Mouse (Mus musculus): Measurements from ENCODE around the gene AC134908.4. TPM values are rescaled to one million over a fixed set of nuclear protein-coding genes. Genes with fewer than 3 reads are reported as not detected.

AC134908.4 gene
- polyA plus RNA-seq, 1 experiment from 2014 or later: 0.55 TPM

DNA sequence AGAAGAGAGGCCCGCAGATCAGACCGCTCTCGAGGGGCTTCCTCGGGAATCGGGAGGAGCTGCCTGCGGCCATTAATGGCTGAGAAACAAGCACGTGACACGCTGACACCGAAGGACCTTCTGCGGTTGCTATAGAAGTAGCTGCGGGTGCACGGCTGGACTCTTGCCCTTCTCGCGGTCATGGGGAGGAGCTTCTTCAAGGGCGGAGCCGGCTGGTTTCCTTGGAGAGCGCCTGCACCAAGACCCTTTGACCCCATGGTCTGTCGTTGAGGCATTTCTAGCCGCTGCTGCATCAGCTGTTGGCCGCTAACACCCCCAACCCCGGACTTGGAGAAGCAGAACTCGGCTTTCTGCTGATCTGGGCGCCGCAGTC is 37.8 kb upstream of the AC134908.4 start, which contains the start of gene Stub1:
Gene Stub1 (minus strand): TSS at position 114 of the 373 bp plus-strand sequence.
- Histone ChIP-seq H3K4me2 (ENCODE audit: low read depth, low read length) (peak within 1 kb of the TSS; percentile 90), H3K36me3 (ENCODE audit: control insufficient read depth, insufficient read depth, low read length) (peaks cover 16% of the 10 kb centered on the region), H3K4me1 (ENCODE audit: control insufficient read depth, insufficient read depth, low read length) (peaks cover 71% of the 10 kb centered on the region), H3K9me3 (ENCODE audit: control insufficient read depth, low read length) (no peaks in the 10 kb centered on the region), H3K27ac (ENCODE audit: low read depth, low read length) (peak within 1 kb of the TSS; percentile 93), H3K4me3 (ENCODE audit: low read depth, low read length) (peak within 1 kb of the TSS; percentile 82), H3K9ac (replicated peaks; ENCODE audit: low read depth, low read length) (peak within 1 kb of the TSS; percentile 76), H3K27me3 (ENCODE audit: control insufficient read depth, insufficient read depth, low read length) (no peaks in the 10 kb centered on the region)
- WGBS: under 1% methylated on average over 24 of the region's 24 CpGs
- ATAC-seq (ENCODE audit: low read depth): peak; percentile 57

DNA sequence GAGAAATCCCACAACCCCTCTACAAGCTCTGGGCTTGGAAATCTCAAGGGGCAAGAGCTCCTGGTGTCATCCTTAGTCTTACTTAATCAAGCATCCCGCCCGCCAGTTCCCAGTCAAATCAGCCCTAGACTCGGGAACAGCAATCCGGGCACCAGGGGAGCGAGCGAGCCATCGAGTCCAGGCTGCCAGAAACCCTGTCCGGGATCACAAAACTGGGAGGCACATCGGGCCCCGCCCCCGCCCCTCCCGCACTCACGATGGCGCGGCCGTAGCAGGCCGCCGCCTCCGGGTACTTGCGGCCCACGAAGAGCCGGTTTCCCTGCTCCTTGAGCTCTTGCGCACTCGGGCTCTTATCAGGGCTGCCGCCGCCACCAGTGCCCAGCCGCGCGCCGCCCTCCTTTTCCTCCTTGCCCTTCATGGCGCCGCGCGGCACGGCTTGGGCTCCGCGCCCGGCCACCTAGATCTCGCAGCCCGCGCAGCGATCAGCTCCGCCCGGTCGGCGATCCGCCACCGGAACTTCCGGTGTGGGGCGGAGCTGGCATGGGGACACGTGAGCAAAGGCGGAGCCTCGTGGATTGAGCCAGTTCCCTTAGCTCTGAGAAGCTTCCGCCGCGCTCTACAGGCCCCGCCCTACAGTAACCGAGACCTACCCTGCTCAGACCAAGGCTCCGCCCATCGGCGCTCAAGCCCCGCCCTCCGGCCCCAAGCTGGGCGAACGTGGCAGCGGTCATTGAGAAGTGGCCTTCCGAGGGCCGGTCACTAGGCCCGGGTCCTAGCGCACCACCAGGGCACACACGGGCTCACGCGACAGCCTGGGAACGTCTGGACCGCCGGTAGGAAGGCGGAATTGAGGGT is 37.2 kb upstream of the AC134908.4 start:
- WGBS: under 1% methylated on average over 67 of the region's 77 CpGs
- ATAC-seq (ENCODE audit: low read depth): peak; percentile 90
- H3K4me1 ChIP-seq (ENCODE audit: control insufficient read depth, insufficient read depth, low read length): peaks cover 77% of the 10 kb centered on the region
- H3K4me2 ChIP-seq (ENCODE audit: low read depth, low read length): peak overlapping the region; percentile 90
- H3K4me3 ChIP-seq (ENCODE audit: low read depth, low read length): peak overlapping the region; percentile 82
- peak overlapping the region; percentile 76 for H3K9ac ChIP-seq (replicated peaks; ENCODE audit: low read depth, low read length)
- H3K27me3 ChIP-seq (ENCODE audit: control insufficient read depth, insufficient read depth, low read length): no peaks in the 10 kb centered on the region
- peak overlapping the region; percentile 93 for H3K27ac ChIP-seq (ENCODE audit: low read depth, low read length)
- peaks cover 17% of the 10 kb centered on the region for H3K36me3 ChIP-seq (ENCODE audit: control insufficient read depth, insufficient read depth, low read length)
- no peaks in the 10 kb centered on the region for H3K9me3 ChIP-seq (ENCODE audit: control insufficient read depth, low read length)

DNA sequence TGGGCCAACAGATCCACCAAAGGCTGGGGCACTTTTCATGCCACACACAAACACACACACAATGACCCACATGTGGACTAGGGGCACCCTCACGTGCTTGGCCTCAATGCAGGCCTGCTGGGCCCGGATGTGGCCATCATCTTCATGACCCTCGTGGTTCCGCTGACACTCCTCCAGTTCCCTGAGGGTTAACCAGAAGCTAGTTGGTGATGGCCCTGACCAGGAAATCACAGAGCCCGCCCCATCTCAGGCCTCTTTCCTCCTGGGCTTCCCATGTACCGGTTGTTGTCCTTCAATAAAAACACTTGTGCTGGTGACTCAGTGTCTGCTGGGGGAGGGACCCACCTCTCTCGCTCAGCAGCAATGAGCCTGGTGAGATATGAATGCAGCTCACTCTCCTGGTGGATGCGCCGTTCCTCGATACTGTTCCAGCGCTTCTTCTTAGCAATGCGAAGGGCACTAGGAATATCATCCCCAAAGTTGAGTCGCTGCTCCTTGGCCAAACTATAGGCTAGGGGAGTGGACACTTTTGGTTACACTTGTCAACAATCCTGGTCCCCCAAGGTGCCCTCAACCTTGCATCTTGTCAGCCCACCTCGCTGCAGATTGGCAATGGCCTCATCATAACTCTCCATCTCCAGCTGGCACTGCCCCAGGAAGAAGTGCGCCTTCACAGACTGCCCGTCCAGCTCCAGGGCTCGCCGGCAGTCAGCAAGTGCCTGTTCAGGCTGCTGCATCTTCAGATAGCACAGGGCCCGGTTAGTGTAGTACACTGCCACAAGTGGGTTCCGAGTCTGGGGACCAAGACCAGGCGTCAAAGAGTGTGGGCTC is 36.2 kb upstream of the AC134908.4 start:
- no peaks in the 10 kb centered on the region for H3K27me3 ChIP-seq (ENCODE audit: control insufficient read depth, insufficient read depth, low read length)
- no peaks in the 10 kb centered on the region for H3K9me3 ChIP-seq (ENCODE audit: control insufficient read depth, low read length)
- peaks cover 20% of the 10 kb centered on the region for H3K36me3 ChIP-seq (ENCODE audit: control insufficient read depth, insufficient read depth, low read length)
- H3K4me1 ChIP-seq (ENCODE audit: control insufficient read depth, insufficient read depth, low read length): peaks cover 71% of the 10 kb centered on the region
- peak overlapping the region; percentile 82 for H3K4me3 ChIP-seq (ENCODE audit: low read depth, low read length)
- H3K4me2 ChIP-seq (ENCODE audit: low read depth, low read length): peak overlapping the region; percentile 90
- no peak overlapping the region for H3K27ac ChIP-seq (ENCODE audit: low read depth, low read length)
- WGBS: 66% methylated on average over 21 of the region's 21 CpGs
- peak overlapping the region; percentile 76 for H3K9ac ChIP-seq (replicated peaks; ENCODE audit: low read depth, low read length)
- ATAC-seq (ENCODE audit: low read depth): no peak

DNA sequence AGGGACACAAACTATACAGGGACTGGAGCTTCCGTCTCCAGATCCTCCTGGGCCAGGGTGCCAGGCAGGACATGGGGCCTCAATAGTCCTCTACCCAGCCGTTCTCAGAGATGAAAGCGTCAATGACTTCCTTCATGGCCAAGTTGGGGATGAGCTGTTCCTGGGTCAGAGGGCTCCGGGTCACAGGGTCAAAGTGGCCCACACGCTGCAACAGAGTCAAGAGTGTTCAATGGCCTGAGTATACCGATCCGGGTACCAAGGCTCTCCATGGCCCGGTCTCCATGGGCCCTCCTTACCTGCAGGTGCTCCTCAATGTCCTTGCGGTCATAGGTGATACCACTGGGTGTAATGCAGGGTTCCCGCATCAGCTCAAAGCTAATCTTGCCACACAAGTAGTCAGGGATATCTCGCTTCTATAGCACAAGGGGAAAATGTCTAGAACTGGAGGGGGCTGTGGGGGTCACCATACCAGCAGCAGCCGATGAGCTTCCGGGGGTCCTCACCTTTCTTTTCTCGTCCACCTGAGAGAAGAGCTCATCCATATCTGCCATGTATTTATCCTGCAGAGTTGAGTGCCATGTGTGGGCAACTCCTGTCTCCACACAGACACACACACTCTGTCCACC is 35.5 kb upstream of the AC134908.4 start:
- H3K4me3 ChIP-seq (ENCODE audit: low read depth, low read length): no peak overlapping the region
- H3K36me3 ChIP-seq (ENCODE audit: control insufficient read depth, insufficient read depth, low read length): peaks cover 20% of the 10 kb centered on the region
- no peak for ATAC-seq (ENCODE audit: low read depth)
- peak overlapping the region; percentile 90; the same call in 1 of the 2 replicates for H3K4me2 ChIP-seq (ENCODE audit: low read depth, low read length)
- no peaks in the 10 kb centered on the region for H3K27me3 ChIP-seq (ENCODE audit: control insufficient read depth, insufficient read depth, low read length)
- 89% methylated on average over 14 of the region's 14 CpGs for WGBS
- no peak overlapping the region for H3K9ac ChIP-seq (replicated peaks; ENCODE audit: low read depth, low read length)
- H3K27ac ChIP-seq (ENCODE audit: low read depth, low read length): no peak overlapping the region
- no peaks in the 10 kb centered on the region for H3K9me3 ChIP-seq (ENCODE audit: control insufficient read depth, low read length)
- peaks cover 63% of the 10 kb centered on the region for H3K4me1 ChIP-seq (ENCODE audit: control insufficient read depth, insufficient read depth, low read length)

DNA sequence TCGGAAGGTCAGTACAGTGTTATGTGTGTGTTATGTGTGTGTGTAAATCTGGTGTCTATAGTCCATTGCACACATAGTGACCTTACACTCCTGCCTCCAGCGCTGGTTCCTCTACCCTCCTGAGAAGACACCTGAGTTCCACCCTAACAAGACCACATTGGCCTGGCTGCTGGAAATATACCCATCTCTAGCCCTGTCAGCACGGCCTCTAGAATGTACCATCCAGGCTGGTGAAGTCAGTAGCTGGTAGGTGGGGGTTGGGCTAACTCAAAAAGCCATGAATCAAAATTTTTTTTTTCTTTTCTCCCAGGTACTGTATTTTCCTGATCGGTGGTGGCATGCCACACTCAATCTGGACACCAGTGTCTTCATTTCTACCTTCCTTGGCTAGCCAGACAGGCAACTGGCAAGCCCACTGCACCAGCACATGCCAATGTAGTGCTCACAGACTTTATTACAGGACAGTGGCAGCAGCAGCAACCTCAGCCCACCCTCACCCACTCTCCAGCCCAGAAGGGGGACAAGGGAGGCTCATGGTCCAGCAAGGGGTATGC is 34.8 kb upstream of the AC134908.4 start:
- Histone ChIP-seq H3K4me2 (ENCODE audit: low read depth, low read length) (peak overlapping the region; percentile 96), H3K4me1 (ENCODE audit: control insufficient read depth, insufficient read depth, low read length) (peaks cover 59% of the 10 kb centered on the region), H3K27ac (ENCODE audit: low read depth, low read length) (no peak overlapping the region), H3K27me3 (ENCODE audit: control insufficient read depth, insufficient read depth, low read length) (no peaks in the 10 kb centered on the region), H3K9ac (replicated peaks; ENCODE audit: low read depth, low read length) (no peak overlapping the region), H3K4me3 (ENCODE audit: low read depth, low read length) (peak overlapping the region; percentile 59; the same call in 1 of the 2 replicates), H3K36me3 (ENCODE audit: control insufficient read depth, insufficient read depth, low read length) (peaks cover 20% of the 10 kb centered on the region), H3K9me3 (ENCODE audit: control insufficient read depth, low read length) (no peaks in the 10 kb centered on the region)
- WGBS: 91% methylated on average over 4 of the region's 4 CpGs
- no peak for ATAC-seq (ENCODE audit: low read depth)

DNA sequence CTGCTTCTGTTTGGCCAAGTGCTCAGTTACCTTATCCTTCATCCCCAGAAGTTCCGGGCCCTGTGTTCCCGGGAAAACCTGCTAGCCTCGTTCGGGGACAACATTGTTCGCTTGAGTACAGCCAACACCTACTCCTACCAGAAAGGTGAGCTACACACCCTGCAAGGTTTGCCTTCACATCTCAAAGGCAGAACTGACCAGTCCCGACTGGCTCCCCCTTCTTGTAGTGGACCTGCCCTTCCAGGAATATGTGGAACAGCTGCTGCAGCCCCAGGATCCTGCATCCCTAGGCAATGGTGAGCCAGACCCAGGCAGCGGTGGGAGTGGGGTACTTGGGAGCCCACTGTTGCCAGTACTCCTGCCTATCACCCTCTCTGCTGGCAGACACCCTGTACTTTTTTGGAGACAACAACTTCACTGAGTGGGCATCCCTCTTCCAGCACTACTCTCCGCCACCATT is 34.1 kb upstream of the AC134908.4 start:
- Histone ChIP-seq H3K36me3 (ENCODE audit: control insufficient read depth, insufficient read depth, low read length) (peaks cover 20% of the 10 kb centered on the region), H3K4me3 (ENCODE audit: low read depth, low read length) (peak overlapping the region; percentile 59), H3K9ac (replicated peaks; ENCODE audit: low read depth, low read length) (peak overlapping the region; percentile 74), H3K4me1 (ENCODE audit: control insufficient read depth, insufficient read depth, low read length) (peaks cover 58% of the 10 kb centered on the region), H3K27ac (ENCODE audit: low read depth, low read length) (peak overlapping the region; percentile 86), H3K4me2 (ENCODE audit: low read depth, low read length) (peak overlapping the region; percentile 96), H3K9me3 (ENCODE audit: control insufficient read depth, low read length) (no peaks in the 10 kb centered on the region), H3K27me3 (ENCODE audit: control insufficient read depth, insufficient read depth, low read length) (no peaks in the 10 kb centered on the region)
- 42% methylated on average over 8 of the region's 8 CpGs for WGBS
- ATAC-seq (ENCODE audit: low read depth): no peak

DNA sequence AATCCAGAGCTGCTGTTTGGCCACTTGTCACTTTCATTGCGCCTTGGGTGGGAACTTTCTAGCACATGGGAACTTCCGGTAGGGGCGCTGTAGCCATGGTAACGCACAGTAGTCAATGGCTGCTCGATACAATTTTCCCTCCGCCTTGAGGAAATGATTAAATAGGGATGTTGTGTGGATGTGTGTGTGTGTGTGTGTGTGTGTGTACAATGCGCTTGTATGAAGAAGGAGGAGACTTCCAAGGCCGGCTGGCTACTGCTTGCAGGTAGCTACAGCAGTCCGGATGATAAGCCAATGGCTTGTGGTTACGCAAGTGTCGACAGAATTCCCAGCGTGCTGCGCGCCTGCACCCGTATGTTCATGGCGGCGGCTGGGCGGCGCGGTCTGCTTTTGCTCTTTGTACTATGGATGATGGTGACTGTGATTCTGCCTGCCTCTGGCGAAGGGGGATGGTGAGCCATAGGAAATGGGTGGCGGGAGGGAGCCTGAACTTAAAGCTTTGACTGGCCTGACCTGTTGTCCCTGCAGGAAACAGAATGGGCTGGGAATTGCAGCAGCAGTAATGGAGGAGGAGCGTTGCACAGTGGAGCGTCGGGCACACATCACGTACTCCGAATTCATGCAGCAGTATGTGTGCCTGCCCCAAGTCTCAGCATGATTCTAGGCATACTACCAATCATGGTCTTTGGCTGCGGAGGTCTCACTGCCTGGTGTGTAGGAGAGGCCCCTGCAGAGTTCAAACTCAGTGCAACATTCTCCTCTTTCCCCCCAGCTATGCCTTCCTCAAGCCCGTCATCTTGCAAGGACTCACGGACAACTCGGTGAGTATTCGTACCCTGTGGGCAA is 33.5 kb upstream of the AC134908.4 start, which contains the start of gene Jmjd8:
Gene Jmjd8 (plus strand): TSS at position 156 of the 846 bp plus-strand sequence.
- peak; percentile 48; the same call in 1 of the 2 replicates for ATAC-seq (ENCODE audit: low read depth)
- peaks cover 20% of the 10 kb centered on the region for H3K36me3 ChIP-seq (ENCODE audit: control insufficient read depth, insufficient read depth, low read length)
- H3K9ac ChIP-seq (replicated peaks; ENCODE audit: low read depth, low read length): peak within 1 kb of the TSS; percentile 74

DNA sequence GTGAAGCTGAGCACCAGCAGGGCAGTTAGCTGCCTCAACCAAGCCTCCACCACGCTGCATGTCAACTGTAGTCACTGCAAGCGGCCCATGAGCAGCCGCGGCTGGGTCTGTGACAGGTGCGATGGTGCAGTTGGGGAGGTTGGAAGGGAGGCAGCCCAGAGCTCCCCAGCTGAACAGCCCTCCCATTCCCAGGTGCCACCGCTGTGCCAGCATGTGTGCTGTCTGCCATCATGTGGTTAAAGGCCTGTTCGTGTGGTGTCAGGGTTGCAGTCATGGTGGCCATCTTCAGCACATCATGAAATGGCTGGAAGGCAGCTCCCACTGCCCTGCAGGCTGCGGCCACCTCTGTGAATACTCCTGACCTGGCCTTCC is 32.8 kb upstream of the AC134908.4 start:
- Histone ChIP-seq H3K9ac (replicated peaks; ENCODE audit: low read depth, low read length) (peak overlapping the region; percentile 37), H3K4me1 (ENCODE audit: control insufficient read depth, insufficient read depth, low read length) (peaks cover 54% of the 10 kb centered on the region), H3K9me3 (ENCODE audit: control insufficient read depth, low read length) (no peaks in the 10 kb centered on the region), H3K27ac (ENCODE audit: low read depth, low read length) (peak overlapping the region; percentile 86), H3K36me3 (ENCODE audit: control insufficient read depth, insufficient read depth, low read length) (peaks cover 20% of the 10 kb centered on the region), H3K27me3 (ENCODE audit: control insufficient read depth, insufficient read depth, low read length) (no peaks in the 10 kb centered on the region), H3K4me2 (ENCODE audit: low read depth, low read length) (peak overlapping the region; percentile 96), H3K4me3 (ENCODE audit: low read depth, low read length) (peak overlapping the region; percentile 59)
- ATAC-seq (ENCODE audit: low read depth): no peak
- 85% methylated on average over 8 of the region's 8 CpGs for WGBS

More for the DNA sequence above, 33.5 kb upstream of the AC134908.4 start, which contains the start of gene Jmjd8:
- Histone ChIP-seq H3K4me1 (ENCODE audit: control insufficient read depth, insufficient read depth, low read length) (peaks cover 58% of the 10 kb centered on the region), H3K27me3 (ENCODE audit: control insufficient read depth, insufficient read depth, low read length) (no peaks in the 10 kb centered on the region), H3K4me3 (ENCODE audit: low read depth, low read length) (peak within 1 kb of the TSS; percentile 59), H3K4me2 (ENCODE audit: low read depth, low read length) (peak within 1 kb of the TSS; percentile 96), H3K27ac (ENCODE audit: low read depth, low read length) (peak within 1 kb of the TSS; percentile 86), H3K9me3 (ENCODE audit: control insufficient read depth, low read length) (no peaks in the 10 kb centered on the region)
- WGBS: 3% methylated on average over 32 of the region's 32 CpGs

Measured in neural tube, embryonic 14.5 days (tissue).